Mouse (Mus musculus) liver, embryonic 16.5 days (tissue): ENCODE data around the gene Rex1bd. TPM values are rescaled to one million over a fixed set of nuclear protein-coding genes. Genes with fewer than 3 reads are reported as not detected.
A peak's percentile ranks its signal among the peaks of the same experiment; 100 is the strongest.

ENCODE experiments used
- ATAC-seq: fragments of 200-750 bp; cut with Nextera tagmentation; 2 replicates; pipeline ENCODE4 v1.8.0; 2017; ENCODE audit warnings: low read depth, mild to moderate bottlenecking, moderate number of reproducible peaks, moderate library complexity
- H3K27ac ChIP-seq: fragments of 300-500 bp; sonication (generic); 2 replicates; pipeline ENCODE4 v1.5.1; 2014; ENCODE audit warnings: mild to moderate bottlenecking, low read length
- H3K27me3 ChIP-seq: fragments of 300-500 bp; sonication (generic); 2 replicates; pipeline ENCODE4 v1.6.1; 2014; ENCODE audit warnings: low read depth, low read length, mixed read lengths; ENCODE audit not compliant: control insufficient read depth, insufficient read depth
- H3K36me3 ChIP-seq: fragments of 300-500 bp; sonication (generic); 2 replicates; pipeline ENCODE4 v1.6.1; 2014; ENCODE audit warnings: mild to moderate bottlenecking; ENCODE audit not compliant: control insufficient read depth, insufficient read depth
- H3K4me1 ChIP-seq: fragments of 300-500 bp; sonication (generic); 2 replicates; pipeline ENCODE4 v1.6.1; 2014; ENCODE audit warnings: low read depth, low read length, mixed read lengths; ENCODE audit not compliant: control insufficient read depth
- H3K4me2 ChIP-seq: fragments of 300-500 bp; sonication (generic); 2 replicates; pipeline ENCODE4 v1.6.1; 2014; ENCODE audit warnings: low read depth, low read length, mixed read lengths
- H3K4me3 ChIP-seq: fragments of 300-500 bp; sonication (generic); 2 replicates; pipeline ENCODE4 v1.5.1; 2014; ENCODE audit warnings: low read depth, mild to moderate bottlenecking, low read length
- H3K9ac ChIP-seq: fragments of 300-500 bp; sonication (generic); 2 replicates; pipeline ENCODE4 v1.6.1; 2014; ENCODE audit warnings: low read depth, low read length
- H3K9me3 ChIP-seq: fragments of 300-500 bp; sonication (generic); replicated peaks from 2 replicates; pipeline ENCODE4 v1.6.1; 2016; ENCODE audit warnings: low read length; ENCODE audit not compliant: control insufficient read depth
- WGBS: fragments of 180-500 bp; shearing (Covaris S2); extraction: QIAGEN DNeasy Blood & Tissue Kit; methylation state at CpG from one replicate; pipeline ENCODE4 v1.1.7; 2014; ENCODE audit not compliant: insufficient replicate concordance; 5-methylcytosine and 5-hydroxymethylcytosine counted together
- polyA plus RNA-seq: library from polyadenylated mRNA; unstranded; fragments of >200 nt; fragmentation: Nextera tagmentation; extraction: Ambion mirVana; gene quantifications from 2 replicates; pipeline ENCODE4 v1.2.1, GENCODE M21; 2015

Rex1bd gene
- polyA plus RNA-seq, 1 experiment from 2014 or later: 55.6 TPM

DNA sequence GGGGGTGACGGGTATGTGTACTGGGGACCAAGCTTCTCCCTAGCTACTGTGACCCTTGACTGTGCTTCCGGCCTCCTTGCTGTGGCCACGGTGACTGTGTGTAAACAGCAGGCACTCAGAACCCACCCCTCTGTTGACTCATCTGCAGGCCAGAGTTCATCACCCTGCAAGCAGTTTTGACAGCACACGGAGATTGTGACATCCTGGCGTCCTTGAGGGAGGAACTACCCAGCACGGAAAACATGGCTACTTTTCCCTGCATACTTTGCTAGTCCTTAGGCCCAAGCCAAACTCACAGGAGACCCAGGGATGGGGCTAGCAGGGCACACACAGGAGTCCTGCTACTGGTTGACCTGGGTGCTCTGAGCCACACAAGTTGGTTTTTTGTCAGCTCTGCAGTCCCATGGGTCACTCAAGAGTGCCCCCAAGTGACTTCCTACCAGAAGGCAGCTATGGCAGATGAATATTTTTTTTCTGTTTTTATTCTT is 37.7 kb upstream of the Rex1bd start:
- no peak overlapping the region for H3K9ac ChIP-seq
- peak; percentile 38 for ATAC-seq
- H3K27me3 ChIP-seq: no peaks in the 10 kb centered on the region
- H3K27ac ChIP-seq: peak overlapping the region; percentile 88
- H3K4me3 ChIP-seq: no peak overlapping the region
- 48% methylated on average over 6 of the region's 6 CpGs for WGBS
- peak overlapping the region; percentile 22 for H3K4me2 ChIP-seq
- H3K4me1 ChIP-seq: peaks cover 70% of the 10 kb centered on the region
- no peaks in the 10 kb centered on the region for H3K36me3 ChIP-seq
- H3K9me3 ChIP-seq: no peaks in the 10 kb centered on the region

DNA sequence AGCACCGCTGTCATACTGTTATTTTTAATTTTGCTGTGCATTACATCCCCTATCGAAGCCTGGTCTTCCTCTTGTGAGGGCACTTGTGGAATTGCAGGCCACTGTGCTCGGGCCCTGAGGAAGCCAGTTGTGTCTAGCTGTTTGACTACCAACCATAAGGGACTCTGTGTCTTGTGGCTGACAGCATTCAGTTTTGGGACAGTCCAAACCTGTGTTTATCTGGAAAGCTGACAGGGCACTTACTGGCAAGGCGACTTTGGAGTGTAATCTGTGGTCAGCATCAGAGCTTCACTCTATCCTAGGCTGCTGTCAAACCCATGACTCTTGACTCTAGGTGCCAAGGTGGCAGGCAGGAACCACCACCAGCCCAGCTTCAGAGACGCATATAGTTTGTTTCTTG is 34.5 kb upstream of the Rex1bd start:
- H3K4me2 ChIP-seq: peak overlapping the region; percentile 90
- no peaks in the 10 kb centered on the region for H3K27me3 ChIP-seq
- H3K4me1 ChIP-seq: peaks cover 58% of the 10 kb centered on the region
- no peaks in the 10 kb centered on the region for H3K36me3 ChIP-seq
- H3K9me3 ChIP-seq: no peaks in the 10 kb centered on the region
- no peak for ATAC-seq
- H3K27ac ChIP-seq: peak overlapping the region; percentile 100
- peak overlapping the region; percentile 94 for H3K9ac ChIP-seq
- WGBS: 59% methylated on average over 5 of the region's 5 CpGs
- peak overlapping the region; percentile 88 for H3K4me3 ChIP-seq

DNA sequence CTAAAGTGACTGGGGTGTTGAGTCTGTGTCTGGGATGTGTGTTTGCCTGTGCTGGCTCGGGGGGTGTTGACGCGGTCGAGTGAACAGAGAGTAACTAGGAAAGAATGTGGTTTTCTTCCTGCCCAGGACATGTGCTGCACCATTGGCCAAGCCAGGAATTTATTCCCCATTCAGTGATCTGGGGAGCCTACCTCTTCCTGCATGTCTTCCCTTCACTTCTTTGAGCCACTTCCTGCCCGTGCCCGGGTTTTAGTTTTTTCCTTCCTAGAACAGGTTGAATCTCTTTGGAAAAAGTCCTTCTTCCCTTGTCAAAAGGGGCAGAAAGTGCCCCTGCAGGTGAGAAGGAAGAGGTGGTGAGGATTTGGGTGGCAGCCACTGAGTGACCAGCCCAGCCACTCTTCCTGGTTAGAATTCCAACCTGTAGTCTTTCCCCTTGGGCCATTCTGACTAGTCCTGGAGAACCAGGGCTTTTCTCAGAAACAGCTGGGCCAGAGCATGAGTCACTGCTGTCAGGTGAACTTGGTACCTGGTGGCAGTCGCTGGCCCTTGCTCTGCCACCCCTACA is 34.0 kb upstream of the Rex1bd start:
- Histone ChIP-seq H3K36me3 (peaks cover 3% of the 10 kb centered on the region; the same call in 1 of the 2 replicates), H3K9me3 (no peaks in the 10 kb centered on the region), H3K4me3 (peak overlapping the region; percentile 88), H3K4me2 (peak overlapping the region; percentile 90), H3K27me3 (no peaks in the 10 kb centered on the region), H3K9ac (peak overlapping the region; percentile 94), H3K27ac (peak overlapping the region; percentile 100), H3K4me1 (peaks cover 54% of the 10 kb centered on the region)
- WGBS: 17% methylated on average over 7 of the region's 7 CpGs
- no peak for ATAC-seq

DNA sequence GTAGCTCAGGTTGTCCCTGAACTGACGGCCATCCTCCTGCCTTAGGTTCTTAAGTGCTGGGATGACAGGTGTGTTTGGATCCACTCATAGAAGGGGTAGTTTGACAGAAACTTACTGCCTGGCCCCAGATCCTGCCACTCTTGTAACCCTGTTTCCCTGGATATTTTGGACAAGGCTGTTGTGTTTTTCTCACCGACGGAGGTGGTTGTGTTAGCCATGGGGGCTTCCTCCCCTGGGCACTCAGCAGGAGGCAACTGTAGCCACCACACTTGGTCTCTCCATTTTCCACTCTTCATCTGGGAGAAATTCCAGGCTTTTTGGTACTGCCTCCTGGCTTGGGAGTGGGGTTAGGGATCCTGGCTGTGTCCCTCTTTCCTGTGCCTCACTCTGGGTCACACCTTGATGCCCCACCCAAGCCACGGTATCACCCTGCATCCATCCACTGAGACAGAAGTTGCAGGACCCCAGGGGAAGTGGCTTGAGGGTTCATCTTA is 33.5 kb upstream of the Rex1bd start:
- peaks cover 8% of the 10 kb centered on the region for H3K36me3 ChIP-seq
- peak overlapping the region; percentile 90 for H3K4me2 ChIP-seq
- H3K4me3 ChIP-seq: peak overlapping the region; percentile 88
- H3K27me3 ChIP-seq: no peaks in the 10 kb centered on the region
- H3K27ac ChIP-seq: peak overlapping the region; percentile 100
- peaks cover 50% of the 10 kb centered on the region for H3K4me1 ChIP-seq
- ATAC-seq: no peak
- 3% methylated on average over 4 of the region's 4 CpGs for WGBS
- H3K9ac ChIP-seq: peak overlapping the region; percentile 94
- no peaks in the 10 kb centered on the region for H3K9me3 ChIP-seq

DNA sequence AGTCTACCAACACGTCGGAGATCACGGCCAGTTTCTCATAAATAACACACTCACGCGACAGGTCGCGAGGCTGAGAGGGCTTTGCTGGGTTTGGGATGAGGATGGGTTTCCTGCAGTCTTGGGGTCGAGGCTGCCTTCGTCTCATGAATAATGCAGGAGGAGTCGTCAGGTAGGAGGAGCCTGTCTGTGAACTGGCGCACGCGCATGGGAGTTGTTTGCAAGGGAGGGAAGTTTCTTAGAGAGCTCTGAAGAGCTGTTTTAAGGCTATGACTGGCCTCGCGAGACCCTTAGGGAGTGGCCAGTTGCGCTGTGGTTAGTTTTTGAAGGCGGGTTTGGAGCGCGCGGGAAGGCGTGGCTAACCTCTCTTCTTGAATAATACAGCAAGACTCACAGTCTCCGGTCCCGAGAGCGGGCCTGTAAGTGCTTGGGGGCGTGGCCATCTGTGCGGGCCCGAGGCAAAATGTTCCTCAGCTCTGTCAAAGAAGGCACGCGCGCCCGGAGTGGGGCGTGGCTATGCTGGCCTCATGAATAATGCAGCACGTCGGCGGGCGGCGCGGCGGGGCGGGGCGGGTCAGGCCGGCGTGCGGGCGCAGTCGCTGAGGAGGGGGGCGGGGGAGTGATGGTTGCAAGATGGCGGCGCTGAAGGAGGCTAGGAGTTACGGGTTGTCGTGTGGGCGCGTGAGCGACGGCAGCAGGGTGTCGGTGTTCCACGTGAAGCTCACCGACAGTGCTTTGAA is 32.7 kb upstream of the Rex1bd start, which contains the start of gene Ell:
Gene Ell, plus strand, starts transcription at position 381 of the 737 bp plus-strand sequence.
- peaks cover 17% of the 10 kb centered on the region for H3K36me3 ChIP-seq
- ATAC-seq: peak; percentile 82
- H3K9me3 ChIP-seq: no peaks in the 10 kb centered on the region
- WGBS: under 1% methylated on average over 58 of the region's 58 CpGs
- H3K27ac ChIP-seq: peak within 1 kb of the TSS; percentile 100
- H3K4me2 ChIP-seq: peak within 1 kb of the TSS; percentile 98
- peak within 1 kb of the TSS; percentile 88 for H3K4me3 ChIP-seq
- no peaks in the 10 kb centered on the region for H3K27me3 ChIP-seq
- H3K4me1 ChIP-seq: peaks cover 43% of the 10 kb centered on the region
- peak within 1 kb of the TSS; percentile 94 for H3K9ac ChIP-seq

DNA sequence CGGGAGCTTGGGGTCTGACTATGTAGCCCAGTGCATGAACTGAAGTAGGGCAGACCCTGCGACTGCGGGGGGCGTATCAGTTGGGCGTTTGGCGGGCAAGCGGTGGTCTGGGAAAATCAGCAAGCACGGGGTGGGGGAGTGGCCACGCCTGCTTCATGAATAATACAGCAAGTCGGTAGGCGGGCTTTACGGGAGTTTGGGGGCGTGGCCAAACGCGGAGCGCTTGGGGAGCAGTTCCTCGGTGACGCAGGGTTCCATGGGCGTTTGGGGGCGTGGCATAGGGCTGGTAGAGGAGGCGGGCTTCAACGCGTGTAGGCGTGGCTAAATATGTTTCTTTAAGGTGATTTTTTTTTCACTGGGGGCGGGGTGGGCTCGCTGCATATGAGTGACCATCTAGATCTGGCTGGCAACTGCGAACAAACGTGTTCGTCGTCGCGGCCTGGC is 32.1 kb upstream of the Rex1bd start:
- WGBS: under 1% methylated on average over 32 of the region's 32 CpGs
- H3K9ac ChIP-seq: peak overlapping the region; percentile 77
- peak; percentile 67 for ATAC-seq
- H3K27ac ChIP-seq: peak overlapping the region; percentile 100
- no peaks in the 10 kb centered on the region for H3K27me3 ChIP-seq
- H3K4me3 ChIP-seq: peak overlapping the region; percentile 88
- H3K9me3 ChIP-seq: no peaks in the 10 kb centered on the region
- H3K36me3 ChIP-seq: peaks cover 22% of the 10 kb centered on the region
- peaks cover 39% of the 10 kb centered on the region for H3K4me1 ChIP-seq
- H3K4me2 ChIP-seq: peak overlapping the region; percentile 98

DNA sequence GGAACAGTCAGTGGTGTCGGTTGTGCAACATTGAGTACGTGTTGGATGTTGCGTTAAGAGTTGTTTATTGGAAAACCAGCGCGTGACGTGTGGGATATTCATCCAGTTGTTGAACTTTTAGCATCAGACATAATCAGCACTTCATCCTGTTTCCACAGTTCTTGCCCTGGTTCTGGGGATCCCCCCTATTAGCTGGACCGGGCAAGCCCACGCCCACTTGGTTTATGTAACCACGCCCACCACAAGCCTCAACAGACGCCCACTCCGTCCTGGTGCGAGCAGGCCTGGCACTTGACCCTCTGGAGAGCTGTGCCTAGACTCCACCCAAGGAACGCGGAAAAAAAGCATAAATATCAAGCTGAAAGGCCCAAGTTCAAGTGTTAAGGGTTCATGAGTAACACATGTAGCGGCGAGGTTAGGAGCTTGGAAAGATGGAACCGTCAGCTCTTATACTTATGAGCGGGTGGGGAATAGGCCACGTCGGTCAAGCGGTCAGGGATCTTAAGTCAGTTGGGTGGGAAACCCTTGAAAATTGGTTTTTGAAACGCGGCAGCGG is 31.6 kb upstream of the Rex1bd start:
- WGBS: 19% methylated on average over 24 of the region's 24 CpGs
- Histone ChIP-seq H3K4me1 (peaks cover 34% of the 10 kb centered on the region), H3K9me3 (no peaks in the 10 kb centered on the region), H3K27ac (peak overlapping the region; percentile 100), H3K4me2 (peak overlapping the region; percentile 98), H3K4me3 (peak overlapping the region; percentile 88), H3K27me3 (no peaks in the 10 kb centered on the region), H3K36me3 (peaks cover 23% of the 10 kb centered on the region), H3K9ac (peak overlapping the region; percentile 77)
- ATAC-seq: no peak

DNA sequence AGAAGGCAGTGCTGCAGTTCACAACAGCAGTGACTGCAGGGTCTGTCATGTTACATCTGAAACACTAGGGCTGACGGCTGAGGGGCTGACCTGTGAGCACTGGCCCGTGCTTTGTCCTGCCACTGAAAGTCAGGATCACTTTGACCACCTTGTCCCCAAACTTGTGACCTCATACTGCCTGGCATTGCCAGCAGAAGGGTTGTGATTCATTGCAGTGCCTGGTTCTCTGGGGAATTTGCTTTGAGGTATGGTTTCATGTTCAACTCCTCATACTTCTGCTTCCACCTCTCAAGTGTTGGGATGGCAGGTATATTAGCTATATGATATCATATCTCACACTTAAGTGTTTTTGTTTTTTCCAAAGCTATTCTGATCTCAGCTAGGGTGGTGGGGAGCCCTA is 29.1 kb upstream of the Rex1bd start:
- Histone ChIP-seq H3K4me1 (peaks cover 15% of the 10 kb centered on the region), H3K9me3 (no peaks in the 10 kb centered on the region), H3K4me2 (no peak overlapping the region), H3K9ac (no peak overlapping the region), H3K36me3 (peaks cover 45% of the 10 kb centered on the region), H3K4me3 (no peak overlapping the region), H3K27ac (no peak overlapping the region), H3K27me3 (no peaks in the 10 kb centered on the region)
- WGBS: 71% methylated on average over 2 of the region's 2 CpGs
- no peak for ATAC-seq
